Mouse (Mus musculus): Measurements from ENCODE around the gene Atpaf1. TPM values are rescaled to one million over a fixed set of nuclear protein-coding genes. Genes with fewer than 3 reads are reported as not detected.

Gene Atpaf1
- polyA plus RNA-seq, 1 experiment from 2014 or later = 50.9 TPM

- ATAC-seq (ENCODE audit: low FRiP score) = peak; percentile 10; the same call in 1 of the 2 replicates
- H3K4me3 ChIP-seq (ENCODE audit: low read depth, low read length) = peak overlapping the region; percentile 71
- WGBS = 63% methylated on average over 7 of the region's 7 CpGs
- H3K9me3 ChIP-seq (ENCODE audit: control insufficient read depth, low read length) = no peaks in the 10 kb centered on the region
- no peak overlapping the region for H3K27ac ChIP-seq (ENCODE audit: low read depth, low read length)
- H3K4me1 ChIP-seq (ENCODE audit: control insufficient read depth, insufficient read depth, low read length) = peaks cover 5% of the 10 kb centered on the region
- H3K9ac ChIP-seq (ENCODE audit: low read length) = peak overlapping the region; percentile 74
- H3K27me3 ChIP-seq (ENCODE audit: control insufficient read depth, insufficient read depth, low read length) = no peaks in the 10 kb centered on the region
- peak overlapping the region; percentile 70 for H3K4me2 ChIP-seq
- peak; percentile 85 for DNase-seq (ENCODE audit: low spot score, missing footprints)
- H3K36me3 ChIP-seq (ENCODE audit: control insufficient read depth, insufficient read depth, low read length) = no peaks in the 10 kb centered on the region
Observed at GRCm38 (mm10) chr4:115785511-115786034, 961 bp downstream of the Atpaf1 start.

- H3K27me3 ChIP-seq (ENCODE audit: control insufficient read depth, insufficient read depth, low read length) = no peaks in the 10 kb centered on the region
- no peak overlapping the region for H3K9ac ChIP-seq (ENCODE audit: low read length)
- no peak overlapping the region for H3K27ac ChIP-seq (ENCODE audit: low read depth, low read length)
- ATAC-seq (ENCODE audit: low FRiP score) (no peak), DNase-seq (ENCODE audit: low spot score, missing footprints) (no peak)
- WGBS = 86% methylated on average over 3 of the region's 3 CpGs
- H3K4me2 ChIP-seq = no peak overlapping the region
- H3K9me3 ChIP-seq (ENCODE audit: control insufficient read depth, low read length) = no peaks in the 10 kb centered on the region
- no peak overlapping the region for H3K4me3 ChIP-seq (ENCODE audit: low read depth, low read length)
- H3K36me3 ChIP-seq (ENCODE audit: control insufficient read depth, insufficient read depth, low read length) = no peaks in the 10 kb centered on the region
- no peaks in the 10 kb centered on the region for H3K4me1 ChIP-seq (ENCODE audit: control insufficient read depth, insufficient read depth, low read length)
Observed at GRCm38 (mm10) chr4:115790864-115791263, 6.3 kb downstream of the Atpaf1 start.

GRCm38 (mm10) chr4:115795360-115795759 lies 10.7 kb downstream of the Atpaf1 start:
- Histone ChIP-seq H3K9ac (ENCODE audit: low read length) (no peak overlapping the region), H3K27me3 (ENCODE audit: control insufficient read depth, insufficient read depth, low read length) (no peaks in the 10 kb centered on the region), H3K27ac (ENCODE audit: low read depth, low read length) (no peak overlapping the region), H3K4me3 (ENCODE audit: low read depth, low read length) (no peak overlapping the region), H3K9me3 (ENCODE audit: control insufficient read depth, low read length) (no peaks in the 10 kb centered on the region), H3K4me1 (ENCODE audit: control insufficient read depth, insufficient read depth, low read length) (no peaks in the 10 kb centered on the region), H3K4me2 (no peak overlapping the region), H3K36me3 (ENCODE audit: control insufficient read depth, insufficient read depth, low read length) (no peaks in the 10 kb centered on the region)
- WGBS = 96% methylated on average over 3 of the region's 3 CpGs
- DNase-seq (ENCODE audit: low spot score, missing footprints) (no peak), ATAC-seq (ENCODE audit: low FRiP score) (no peak)

GRCm38 (mm10) chr4:115799981-115800380 lies 15.4 kb downstream of the Atpaf1 start:
- no peaks in the 10 kb centered on the region for H3K36me3 ChIP-seq (ENCODE audit: control insufficient read depth, insufficient read depth, low read length)
- WGBS = 96% methylated on average over 3 of the region's 3 CpGs
- no peaks in the 10 kb centered on the region for H3K4me1 ChIP-seq (ENCODE audit: control insufficient read depth, insufficient read depth, low read length)
- no peak overlapping the region for H3K4me2 ChIP-seq
- DNase-seq (ENCODE audit: low spot score, missing footprints) (no peak), ATAC-seq (ENCODE audit: low FRiP score) (no peak)
- no peak overlapping the region for H3K9ac ChIP-seq (ENCODE audit: low read length)
- H3K4me3 ChIP-seq (ENCODE audit: low read depth, low read length) = no peak overlapping the region
- H3K9me3 ChIP-seq (ENCODE audit: control insufficient read depth, low read length) = no peaks in the 10 kb centered on the region
- H3K27me3 ChIP-seq (ENCODE audit: control insufficient read depth, insufficient read depth, low read length) = no peaks in the 10 kb centered on the region
- no peak overlapping the region for H3K27ac ChIP-seq (ENCODE audit: low read depth, low read length)

GRCm38 (mm10) chr4:115812326-115812725 lies 27.7 kb downstream of the Atpaf1 start:
- DNase-seq (ENCODE audit: low spot score, missing footprints) (no peak), ATAC-seq (ENCODE audit: low FRiP score) (no peak)
- Histone ChIP-seq H3K4me3 (ENCODE audit: low read depth, low read length) (no peak overlapping the region), H3K4me2 (no peak overlapping the region), H3K9ac (ENCODE audit: low read length) (no peak overlapping the region), H3K27ac (ENCODE audit: low read depth, low read length) (no peak overlapping the region), H3K27me3 (ENCODE audit: control insufficient read depth, insufficient read depth, low read length) (no peaks in the 10 kb centered on the region), H3K4me1 (ENCODE audit: control insufficient read depth, insufficient read depth, low read length) (no peaks in the 10 kb centered on the region), H3K9me3 (ENCODE audit: control insufficient read depth, low read length) (no peaks in the 10 kb centered on the region), H3K36me3 (ENCODE audit: control insufficient read depth, insufficient read depth, low read length) (no peaks in the 10 kb centered on the region)
- WGBS = 87% methylated on average over 4 of the region's 4 CpGs

- Histone ChIP-seq H3K4me1 (ENCODE audit: control insufficient read depth, insufficient read depth, low read length) (no peaks in the 10 kb centered on the region), H3K27me3 (ENCODE audit: control insufficient read depth, insufficient read depth, low read length) (no peaks in the 10 kb centered on the region), H3K9ac (ENCODE audit: low read length) (no peak overlapping the region), H3K36me3 (ENCODE audit: control insufficient read depth, insufficient read depth, low read length) (no peaks in the 10 kb centered on the region), H3K27ac (ENCODE audit: low read depth, low read length) (no peak overlapping the region), H3K4me3 (ENCODE audit: low read depth, low read length) (no peak overlapping the region), H3K9me3 (ENCODE audit: control insufficient read depth, low read length) (no peaks in the 10 kb centered on the region), H3K4me2 (no peak overlapping the region)
- 91% methylated on average over 5 of the region's 5 CpGs for WGBS
- ATAC-seq (ENCODE audit: low FRiP score) (no peak), DNase-seq (ENCODE audit: low spot score, missing footprints) (no peak)
Observed at GRCm38 (mm10) chr4:115815606-115816005, 31.0 kb downstream of the Atpaf1 start.

GRCm38 (mm10) chr4:115820199-115820598 lies 35.6 kb downstream of the Atpaf1 start:
- H3K9ac ChIP-seq (ENCODE audit: low read length) = no peak overlapping the region
- H3K27ac ChIP-seq (ENCODE audit: low read depth, low read length) = no peak overlapping the region
- H3K9me3 ChIP-seq (ENCODE audit: control insufficient read depth, low read length) = no peaks in the 10 kb centered on the region
- H3K27me3 ChIP-seq (ENCODE audit: control insufficient read depth, insufficient read depth, low read length) = no peaks in the 10 kb centered on the region
- no peaks in the 10 kb centered on the region for H3K4me1 ChIP-seq (ENCODE audit: control insufficient read depth, insufficient read depth, low read length)
- no peak for ATAC-seq (ENCODE audit: low FRiP score)
- no peaks in the 10 kb centered on the region for H3K36me3 ChIP-seq (ENCODE audit: control insufficient read depth, insufficient read depth, low read length)
- H3K4me3 ChIP-seq (ENCODE audit: low read depth, low read length) = no peak overlapping the region
- H3K4me2 ChIP-seq = no peak overlapping the region
- DNase-seq (ENCODE audit: low spot score, missing footprints) = peak; percentile 41
- WGBS = 80% methylated on average over 3 of the region's 3 CpGs

- Histone ChIP-seq H3K4me2 (no peak overlapping the region), H3K9ac (ENCODE audit: low read length) (no peak overlapping the region), H3K27me3 (ENCODE audit: control insufficient read depth, insufficient read depth, low read length) (no peaks in the 10 kb centered on the region), H3K4me1 (ENCODE audit: control insufficient read depth, insufficient read depth, low read length) (no peaks in the 10 kb centered on the region), H3K36me3 (ENCODE audit: control insufficient read depth, insufficient read depth, low read length) (no peaks in the 10 kb centered on the region), H3K4me3 (ENCODE audit: low read depth, low read length) (no peak overlapping the region), H3K27ac (ENCODE audit: low read depth, low read length) (no peak overlapping the region), H3K9me3 (ENCODE audit: control insufficient read depth, low read length) (no peaks in the 10 kb centered on the region)
- DNase-seq (ENCODE audit: low spot score, missing footprints) = no peak
- ATAC-seq (ENCODE audit: low FRiP score) = no peak
- 77% methylated on average over 3 of the region's 3 CpGs for WGBS
Observed at GRCm38 (mm10) chr4:115820944-115821343, 36.3 kb downstream of the Atpaf1 start.

GRCm38 (mm10) chr4:115821431-115821830 lies 36.8 kb downstream of the Atpaf1 start:
- ATAC-seq (ENCODE audit: low FRiP score) (no peak), DNase-seq (ENCODE audit: low spot score, missing footprints) (no peak)
- H3K4me2 ChIP-seq = no peak overlapping the region
- H3K4me3 ChIP-seq (ENCODE audit: low read depth, low read length) = no peak overlapping the region
- no peak overlapping the region for H3K9ac ChIP-seq (ENCODE audit: low read length)
- no peaks in the 10 kb centered on the region for H3K9me3 ChIP-seq (ENCODE audit: control insufficient read depth, low read length)
- H3K27me3 ChIP-seq (ENCODE audit: control insufficient read depth, insufficient read depth, low read length) = no peaks in the 10 kb centered on the region
- H3K27ac ChIP-seq (ENCODE audit: low read depth, low read length) = no peak overlapping the region
- H3K36me3 ChIP-seq (ENCODE audit: control insufficient read depth, insufficient read depth, low read length) = no peaks in the 10 kb centered on the region
- H3K4me1 ChIP-seq (ENCODE audit: control insufficient read depth, insufficient read depth, low read length) = no peaks in the 10 kb centered on the region
